Mouse (Mus musculus): ENCODE measurements at regions not wholly inside any gene's neighbourhood (a gene's known extent, or its start where the extent isn't known, plus 50 kb on each side); places are given as distances from the start of the nearest gene placed in this dataset.

- Histone ChIP-seq H3K4me3 (ENCODE audit: insufficient read depth in 1 of 2, low read depth in 1 of 2, low read length in 2 of 2, poor library complexity in 1 of 2, severe bottlenecking in 1 of 2) (no peak overlapping the region), H3K36me3 (ENCODE audit: control insufficient read depth, insufficient read depth, low read length, poor library complexity, severe bottlenecking) (no peaks in the 10 kb centered on the region), H3K9ac (ENCODE audit: insufficient read depth, low read depth, low read length, poor library complexity, severe bottlenecking) (no peak overlapping the region), H3K9me3 (ENCODE audit: control insufficient read depth, insufficient read depth, low read depth, low read length) (no peaks in the 10 kb centered on the region), H3K27ac (ENCODE audit: insufficient read depth, low read depth, low read length, poor library complexity, severe bottlenecking) (no peak overlapping the region), H3K4me1 (ENCODE audit: control insufficient read depth in 2 of 2, insufficient read depth in 2 of 2, low read length in 2 of 2, poor library complexity in 1 of 2) (no peaks in the 10 kb centered on the region)
- TF ChIP-seq ZNF384 (IDR thresholded peaks at IDR 0.05; ENCODE audit: low read depth, low read length) (no peak), ZC3H11A (IDR thresholded peaks at IDR 0.05; ENCODE audit: borderline replicate concordance, low read depth, low read length) (no peak), MAFK (IDR thresholded peaks at IDR 0.05; ENCODE audit: insufficient read depth, low read depth, low read length) (no peak), HCFC1 (IDR thresholded peaks at IDR 0.05; ENCODE audit: borderline replicate concordance, insufficient read depth, low read length) (no peak), CHD2 (IDR thresholded peaks at IDR 0.05; ENCODE audit: low read depth, low read length) (no peak)
- no peak for DNase-seq (ENCODE audit: low read depth, low spot score)
- in situ Hi-C loops (cut with MboI; ENCODE audit: low sequenced_read_pairs in 2 of 2, unreplicated experiment in 2 of 2), result no loop called here
Measured at GRCm38 (mm10) chr8:30439423-30439822, 2989.1 kb upstream of the 5930422O12Rik start.

DNA sequence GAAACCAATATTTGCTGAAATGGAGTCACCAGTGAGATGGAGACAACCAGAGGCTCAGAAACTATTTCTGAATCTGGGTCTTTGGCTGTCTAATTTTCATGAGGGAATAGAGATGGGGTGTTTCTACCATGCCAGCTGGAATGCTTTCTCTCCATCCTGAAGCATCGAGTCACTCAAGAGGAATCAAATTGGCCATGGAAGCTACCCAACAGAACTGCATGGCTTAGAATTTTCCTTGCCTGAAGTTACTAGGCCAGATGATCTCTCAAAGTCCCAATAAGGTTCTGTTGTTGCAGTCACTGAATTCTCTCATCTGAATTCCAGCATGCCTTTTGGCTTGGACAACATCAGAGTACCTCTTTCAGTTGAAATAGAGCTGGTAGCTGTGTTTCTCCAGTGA, 2986.7 kb upstream of the 5930422O12Rik start:
- in situ Hi-C loops (cut with MboI; ENCODE audit: low sequenced_read_pairs in 2 of 2, unreplicated experiment in 2 of 2), result no loop called here
- Histone ChIP-seq H3K9ac (ENCODE audit: insufficient read depth, low read depth, low read length, poor library complexity, severe bottlenecking) (no peak overlapping the region), H3K36me3 (ENCODE audit: control insufficient read depth, insufficient read depth, low read length, poor library complexity, severe bottlenecking) (no peaks in the 10 kb centered on the region), H3K9me3 (ENCODE audit: control insufficient read depth, insufficient read depth, low read depth, low read length) (no peaks in the 10 kb centered on the region), H3K4me1 (ENCODE audit: control insufficient read depth in 2 of 2, insufficient read depth in 2 of 2, low read length in 2 of 2, poor library complexity in 1 of 2) (no peaks in the 10 kb centered on the region), H3K27ac (ENCODE audit: insufficient read depth, low read depth, low read length, poor library complexity, severe bottlenecking) (no peak overlapping the region), H3K4me3 (ENCODE audit: insufficient read depth in 1 of 2, low read depth in 1 of 2, low read length in 2 of 2, poor library complexity in 1 of 2, severe bottlenecking in 1 of 2) (no peak overlapping the region)
- no peak for DNase-seq (ENCODE audit: low read depth, low spot score)
- TF ChIP-seq HCFC1 (IDR thresholded peaks at IDR 0.05; ENCODE audit: borderline replicate concordance, insufficient read depth, low read length) (no peak), CHD2 (IDR thresholded peaks at IDR 0.05; ENCODE audit: low read depth, low read length) (no peak), MAFK (IDR thresholded peaks at IDR 0.05; ENCODE audit: insufficient read depth, low read depth, low read length) (no peak), ZNF384 (IDR thresholded peaks at IDR 0.05; ENCODE audit: low read depth, low read length) (no peak), ZC3H11A (IDR thresholded peaks at IDR 0.05; ENCODE audit: borderline replicate concordance, low read depth, low read length) (no peak)

GRCm38 (mm10) chr8:30443874-30444273, 2984.6 kb upstream of the 5930422O12Rik start:
- H3K36me3 ChIP-seq (ENCODE audit: control insufficient read depth, insufficient read depth, low read length, poor library complexity, severe bottlenecking), result no peaks in the 10 kb centered on the region
- no peak for DNase-seq (ENCODE audit: low read depth, low spot score)
- H3K4me3 ChIP-seq (ENCODE audit: insufficient read depth in 1 of 2, low read depth in 1 of 2, low read length in 2 of 2, poor library complexity in 1 of 2, severe bottlenecking in 1 of 2), result no peak overlapping the region
- no peak for TF ChIP-seq HCFC1 (IDR thresholded peaks at IDR 0.05; ENCODE audit: borderline replicate concordance, insufficient read depth, low read length)
- TF ChIP-seq MAFK (IDR thresholded peaks at IDR 0.05; ENCODE audit: insufficient read depth, low read depth, low read length), result no peak
- no peak for TF ChIP-seq CHD2 (IDR thresholded peaks at IDR 0.05; ENCODE audit: low read depth, low read length)
- no peak overlapping the region for H3K9ac ChIP-seq (ENCODE audit: insufficient read depth, low read depth, low read length, poor library complexity, severe bottlenecking)
- no peaks in the 10 kb centered on the region for H3K4me1 ChIP-seq (ENCODE audit: control insufficient read depth in 2 of 2, insufficient read depth in 2 of 2, low read length in 2 of 2, poor library complexity in 1 of 2)
- no peaks in the 10 kb centered on the region for H3K9me3 ChIP-seq (ENCODE audit: control insufficient read depth, insufficient read depth, low read depth, low read length)
- no peak overlapping the region for H3K27ac ChIP-seq (ENCODE audit: insufficient read depth, low read depth, low read length, poor library complexity, severe bottlenecking)
- in situ Hi-C loops (cut with MboI; ENCODE audit: low sequenced_read_pairs in 2 of 2, unreplicated experiment in 2 of 2), result no loop called here

DNA sequence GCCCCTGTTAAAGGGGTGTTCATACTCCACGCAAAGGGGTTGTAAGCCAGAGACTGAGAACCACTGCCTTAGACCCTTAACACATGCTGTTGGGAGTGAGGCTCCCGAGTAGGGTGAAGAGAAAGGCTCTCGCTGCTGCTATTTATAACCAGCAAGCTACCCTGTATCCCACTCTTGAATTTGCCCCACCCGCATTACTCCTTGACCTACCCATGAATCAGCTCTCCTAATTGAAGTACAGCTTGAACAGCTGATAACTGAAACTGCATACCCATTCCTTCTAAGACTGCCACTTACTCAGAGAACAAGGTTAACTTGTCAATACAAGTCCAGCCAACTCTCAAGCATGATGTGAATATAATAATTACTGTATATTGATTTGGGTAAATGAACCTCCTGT, 2984.2 kb upstream of the 5930422O12Rik start:
- TF ChIP-seq HCFC1 (IDR thresholded peaks at IDR 0.05; ENCODE audit: borderline replicate concordance, insufficient read depth, low read length) (no peak), ZC3H11A (IDR thresholded peaks at IDR 0.05; ENCODE audit: borderline replicate concordance, low read depth, low read length) (no peak), ZNF384 (IDR thresholded peaks at IDR 0.05; ENCODE audit: low read depth, low read length) (no peak), CHD2 (IDR thresholded peaks at IDR 0.05; ENCODE audit: low read depth, low read length) (no peak), MAFK (IDR thresholded peaks at IDR 0.05; ENCODE audit: insufficient read depth, low read depth, low read length) (no peak)
- Histone ChIP-seq H3K4me3 (ENCODE audit: insufficient read depth in 1 of 2, low read depth in 1 of 2, low read length in 2 of 2, poor library complexity in 1 of 2, severe bottlenecking in 1 of 2) (no peak overlapping the region), H3K4me1 (ENCODE audit: control insufficient read depth in 2 of 2, insufficient read depth in 2 of 2, low read length in 2 of 2, poor library complexity in 1 of 2) (no peaks in the 10 kb centered on the region), H3K9ac (ENCODE audit: insufficient read depth, low read depth, low read length, poor library complexity, severe bottlenecking) (no peak overlapping the region), H3K9me3 (ENCODE audit: control insufficient read depth, insufficient read depth, low read depth, low read length) (no peaks in the 10 kb centered on the region), H3K27ac (ENCODE audit: insufficient read depth, low read depth, low read length, poor library complexity, severe bottlenecking) (no peak overlapping the region), H3K36me3 (ENCODE audit: control insufficient read depth, insufficient read depth, low read length, poor library complexity, severe bottlenecking) (no peaks in the 10 kb centered on the region)
- in situ Hi-C loops (cut with MboI; ENCODE audit: low sequenced_read_pairs in 2 of 2, unreplicated experiment in 2 of 2), result no loop called here
- DNase-seq (ENCODE audit: low read depth, low spot score), result no peak

GRCm38 (mm10) chr8:30458136-30458535, 2970.4 kb upstream of the 5930422O12Rik start:
- in situ Hi-C loops (cut with MboI; ENCODE audit: low sequenced_read_pairs in 2 of 2, unreplicated experiment in 2 of 2), result no loop called here
- DNase-seq (ENCODE audit: low read depth, low spot score), result no peak
- H3K27ac ChIP-seq (ENCODE audit: insufficient read depth, low read depth, low read length, poor library complexity, severe bottlenecking), result no peak overlapping the region

More at GRCm38 (mm10) chr8:30458136-30458535, 2970.4 kb upstream of the 5930422O12Rik start:
- Histone ChIP-seq H3K9ac (ENCODE audit: insufficient read depth, low read depth, low read length, poor library complexity, severe bottlenecking) (no peak overlapping the region), H3K9me3 (ENCODE audit: control insufficient read depth, insufficient read depth, low read depth, low read length) (no peaks in the 10 kb centered on the region), H3K36me3 (ENCODE audit: control insufficient read depth, insufficient read depth, low read length, poor library complexity, severe bottlenecking) (no peaks in the 10 kb centered on the region), H3K4me1 (ENCODE audit: control insufficient read depth in 2 of 2, insufficient read depth in 2 of 2, low read length in 2 of 2, poor library complexity in 1 of 2) (no peaks in the 10 kb centered on the region), H3K4me3 (ENCODE audit: insufficient read depth in 1 of 2, low read depth in 1 of 2, low read length in 2 of 2, poor library complexity in 1 of 2, severe bottlenecking in 1 of 2) (no peak overlapping the region)
- TF ChIP-seq MAFK (IDR thresholded peaks at IDR 0.05; ENCODE audit: insufficient read depth, low read depth, low read length) (no peak), CHD2 (IDR thresholded peaks at IDR 0.05; ENCODE audit: low read depth, low read length) (no peak), ZNF384 (IDR thresholded peaks at IDR 0.05; ENCODE audit: low read depth, low read length) (no peak), HCFC1 (IDR thresholded peaks at IDR 0.05; ENCODE audit: borderline replicate concordance, insufficient read depth, low read length) (no peak), ZC3H11A (IDR thresholded peaks at IDR 0.05; ENCODE audit: borderline replicate concordance, low read depth, low read length) (no peak)
